Mouse (Mus musculus) heart, adult 2 months (tissue): Measurements from ENCODE around the gene Qtrt2.

Experiments used
- CTCF ChIP-seq: fragments of 200-600 bp; IDR thresholded peaks from 2 replicates; pipeline ENCODE4 v1.8.1; 2022; ENCODE audit warnings: antibody characterized with exemption, mild to moderate bottlenecking, moderate library complexity
- POLR2A ChIP-seq: fragments of 200-500 bp; IDR thresholded peaks from 2 replicates; pipeline ENCODE4 v1.6.1; 2011; ENCODE audit warnings: mild to moderate bottlenecking, low read depth, low read length, control low read depth; ENCODE audit not compliant: insufficient read depth

GRCm38 (mm10) chr16:43945351-43945750, 18.7 kb upstream of the Qtrt2 start:
- TF ChIP-seq POLR2A: no peak
- no peak for TF ChIP-seq CTCF
